Mouse (Mus musculus): ENCODE measurements around the gene Tulp4. TPM values are rescaled to one million over a fixed set of nuclear protein-coding genes. Genes with fewer than 3 reads are reported as not detected.
"Not testable (repeated sequence)": the region's sequence is repeated elsewhere in the genome, so short reads cannot be mapped to it uniquely, and the experiment has no call there.

Gene Tulp4
- polyA plus RNA-seq, 1 experiment from 2014 or later, result 97.4 TPM

DNA sequence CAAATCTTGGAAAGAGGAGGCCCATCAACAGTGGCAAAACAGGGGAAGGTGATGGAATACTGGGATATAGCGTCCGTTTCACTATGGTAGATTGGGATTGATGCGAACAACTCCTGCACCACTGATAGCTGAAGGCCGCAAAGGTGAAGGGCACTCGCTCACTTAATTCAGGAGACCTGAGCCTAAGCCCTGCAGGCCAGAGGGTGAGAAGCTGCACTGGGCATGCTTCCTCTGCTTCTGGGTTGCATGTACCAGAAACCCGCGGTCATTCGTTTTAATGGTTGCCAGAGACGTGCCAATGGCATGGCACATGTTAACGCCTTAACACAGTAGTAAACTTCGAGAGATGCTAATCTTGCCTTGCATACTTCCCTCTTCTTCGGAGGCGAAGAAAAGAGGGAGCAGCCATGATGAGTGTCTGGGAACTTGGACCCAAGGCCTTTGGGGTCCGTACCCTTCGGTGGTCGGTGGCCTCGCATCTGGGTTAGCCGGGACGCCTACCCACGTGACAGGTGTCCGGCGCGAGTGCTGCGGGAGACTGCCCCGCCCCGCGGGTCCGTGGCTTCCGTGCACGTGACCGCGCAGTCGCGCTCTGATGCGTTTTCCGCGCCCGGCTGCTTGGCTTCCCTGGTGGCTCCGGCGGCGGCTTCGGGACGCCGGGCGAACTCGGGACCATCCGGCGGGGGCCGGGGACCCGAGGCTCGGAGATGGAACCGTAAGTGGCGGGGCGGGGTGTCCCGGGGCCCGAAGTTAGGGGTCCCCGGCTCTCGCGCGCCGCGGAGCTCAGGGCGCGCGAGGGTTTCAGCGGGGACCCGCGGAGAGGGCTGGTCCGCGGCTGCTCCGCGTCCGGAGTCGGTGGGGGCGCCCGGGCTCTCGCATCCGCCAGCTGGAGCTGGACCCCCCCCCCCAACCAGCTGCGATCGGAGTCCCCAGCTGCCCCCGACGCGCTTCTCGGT lies 163.9 kb downstream of the Tulp4 start:
- H3K9me3 ChIP-seq; DNase-seq (ENCODE audit: low spot score); H3K36me3 ChIP-seq; H3K4me1 ChIP-seq; H3K27me3 ChIP-seq (ENCODE audit: insufficient read depth, poor library complexity, severe bottlenecking): not testable (repeated sequence)
- peak overlapping the region; percentile 79; the same call in 1 of the 2 replicates for H3K27ac ChIP-seq
- 2% methylated on average over 70 of the region's 84 CpGs for WGBS
- H3K4me3 ChIP-seq, result peak overlapping the region; percentile 60

- H3K9me3 ChIP-seq; H3K36me3 ChIP-seq; H3K27me3 ChIP-seq (ENCODE audit: insufficient read depth, poor library complexity, severe bottlenecking); H3K4me1 ChIP-seq; DNase-seq (ENCODE audit: low spot score): not testable (repeated sequence)
- under 1% methylated on average over 25 of the region's 25 CpGs for WGBS
- Histone ChIP-seq H3K27ac (peak overlapping the region; percentile 79; the same call in 1 of the 2 replicates), H3K4me3 (peak overlapping the region; percentile 60)
Observed at GRCm38 (mm10) chr17:6270840-6271239, 164.6 kb downstream of the Tulp4 start.

GRCm38 (mm10) chr17:6271970-6272369 lies 165.7 kb downstream of the Tulp4 start:
- not testable (repeated sequence) for H3K9me3 ChIP-seq; H3K4me1 ChIP-seq; H3K27ac ChIP-seq; H3K36me3 ChIP-seq; H3K27me3 ChIP-seq (ENCODE audit: insufficient read depth, poor library complexity, severe bottlenecking); H3K4me3 ChIP-seq
- peak; percentile 50 for DNase-seq (ENCODE audit: low spot score)
- WGBS, result 77% methylated on average over 6 of the region's 6 CpGs

DNA sequence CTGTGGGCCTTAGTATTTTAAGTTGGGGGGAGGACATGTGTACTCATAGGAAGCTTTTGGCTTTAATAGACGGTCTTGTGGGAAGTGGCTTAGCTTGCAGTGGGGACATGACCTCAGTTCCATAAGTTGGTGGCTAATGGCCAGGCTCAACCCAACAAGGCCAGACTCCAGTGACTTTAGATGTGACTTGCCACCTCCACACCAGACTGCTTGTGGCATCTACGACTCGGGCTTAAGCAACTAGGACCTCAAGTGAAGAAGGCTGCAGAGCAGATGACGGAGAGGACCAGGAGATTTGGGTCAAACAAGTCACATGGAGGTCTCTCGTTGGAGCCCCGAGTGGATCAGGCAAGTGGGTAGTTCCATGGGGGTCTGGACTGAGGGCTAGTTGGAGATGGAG lies 168.5 kb downstream of the Tulp4 start:
- not testable (repeated sequence) for H3K27me3 ChIP-seq (ENCODE audit: insufficient read depth, poor library complexity, severe bottlenecking); H3K9me3 ChIP-seq; H3K4me1 ChIP-seq; H3K36me3 ChIP-seq; DNase-seq (ENCODE audit: low spot score); H3K4me3 ChIP-seq; H3K27ac ChIP-seq
- WGBS, result 92% methylated on average over 6 of the region's 6 CpGs

DNA sequence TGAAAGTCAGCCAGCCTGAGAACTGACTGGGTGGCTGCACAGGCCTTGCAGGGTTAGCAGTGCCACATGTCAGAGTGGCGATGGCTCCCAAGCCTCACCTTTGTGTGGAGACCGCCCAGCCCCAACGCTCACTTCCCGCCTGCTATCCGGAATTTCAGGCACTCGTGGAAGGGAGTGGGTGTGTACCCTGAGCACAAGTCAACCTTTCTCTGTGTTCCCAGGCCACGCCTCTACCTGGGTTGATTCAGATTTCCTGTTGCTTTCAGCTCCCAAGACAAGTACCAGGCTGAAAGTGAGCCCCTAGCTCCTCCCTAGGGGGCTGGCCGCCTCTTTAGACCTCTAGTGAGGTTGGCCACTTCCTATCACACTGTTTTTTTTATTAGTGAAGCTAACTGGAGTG lies 173.0 kb downstream of the Tulp4 start:
- not testable (repeated sequence) for H3K36me3 ChIP-seq; H3K4me3 ChIP-seq; H3K27ac ChIP-seq; H3K4me1 ChIP-seq; H3K27me3 ChIP-seq (ENCODE audit: insufficient read depth, poor library complexity, severe bottlenecking); H3K9me3 ChIP-seq
- WGBS, result 56% methylated on average over 8 of the region's 8 CpGs
- DNase-seq (ENCODE audit: low spot score), result peak; percentile 33

DNA sequence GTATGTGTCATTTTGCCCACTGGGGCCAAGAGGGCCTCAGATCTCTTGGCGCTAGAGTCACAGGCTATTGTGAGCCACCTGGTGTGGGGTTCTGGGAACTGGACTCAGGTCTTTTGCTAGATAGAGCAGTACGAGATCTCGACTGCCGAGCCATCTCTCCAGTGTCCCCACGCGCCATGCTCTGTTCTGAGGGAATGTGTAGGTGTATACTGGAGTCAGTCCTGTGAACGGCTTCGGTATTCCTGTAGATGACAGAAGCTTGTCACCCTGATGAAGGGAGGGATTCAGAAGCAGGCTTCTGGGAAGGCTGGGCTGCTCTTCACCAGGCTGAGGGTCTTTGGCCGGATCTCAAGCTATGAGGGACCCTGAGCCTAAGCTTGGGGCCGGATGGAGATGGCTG lies 173.5 kb downstream of the Tulp4 start:
- H3K27me3 ChIP-seq (ENCODE audit: insufficient read depth, poor library complexity, severe bottlenecking); H3K27ac ChIP-seq; H3K4me1 ChIP-seq; H3K36me3 ChIP-seq; H3K9me3 ChIP-seq; H3K4me3 ChIP-seq; DNase-seq (ENCODE audit: low spot score): not testable (repeated sequence)
- WGBS, result 83% methylated on average over 10 of the region's 10 CpGs

- not testable (repeated sequence) for H3K27me3 ChIP-seq (ENCODE audit: insufficient read depth, poor library complexity, severe bottlenecking); H3K4me1 ChIP-seq; H3K9me3 ChIP-seq; H3K4me3 ChIP-seq; H3K27ac ChIP-seq; H3K36me3 ChIP-seq
- DNase-seq (ENCODE audit: low spot score), result peak; percentile 51
- WGBS, result 90% methylated on average over 16 of the region's 19 CpGs
Observed at GRCm38 (mm10) chr17:6280513-6280912, 174.3 kb downstream of the Tulp4 start.

DNA sequence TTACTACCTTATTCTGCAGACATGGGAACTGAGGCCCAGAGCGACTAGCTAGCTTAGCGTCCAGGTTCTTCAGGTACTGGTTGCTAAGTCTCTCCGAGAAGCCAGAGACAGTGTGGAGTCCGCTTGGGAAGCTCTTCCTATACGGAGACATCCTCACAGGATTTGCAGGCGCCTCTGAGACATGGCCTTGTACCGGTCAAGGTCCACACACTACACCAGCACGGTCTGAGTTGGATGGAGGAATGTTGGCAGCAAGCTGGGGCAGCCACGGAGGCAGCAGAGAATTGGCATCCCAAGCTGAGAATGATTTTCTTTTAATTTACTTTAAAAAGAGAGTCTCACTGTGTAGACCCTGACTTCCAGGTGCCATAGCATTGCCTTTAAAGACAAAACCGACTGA lies 176.9 kb downstream of the Tulp4 start:
- not testable (repeated sequence) for H3K36me3 ChIP-seq; H3K27ac ChIP-seq; H3K4me3 ChIP-seq; H3K4me1 ChIP-seq; H3K27me3 ChIP-seq (ENCODE audit: insufficient read depth, poor library complexity, severe bottlenecking); DNase-seq (ENCODE audit: low spot score); H3K9me3 ChIP-seq
- WGBS, result 95% methylated on average over 8 of the region's 10 CpGs

DNA sequence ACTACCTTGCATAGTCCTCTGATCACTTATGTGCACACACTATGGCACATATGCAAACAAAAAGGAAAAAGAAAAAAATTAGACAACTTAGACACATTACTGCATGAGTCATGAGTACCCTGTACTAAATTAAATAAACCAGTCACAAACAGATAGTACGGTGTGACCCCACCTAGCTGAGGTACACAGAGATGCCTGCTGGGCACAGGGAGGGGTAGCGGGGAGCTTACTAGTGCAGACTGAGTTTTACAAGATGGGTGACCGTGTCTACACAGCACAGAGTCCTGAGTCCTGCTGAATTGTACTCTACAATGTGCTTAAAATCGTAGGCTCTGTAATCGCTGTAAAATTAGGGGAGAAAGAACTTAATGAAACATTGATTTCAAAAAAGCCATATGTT lies 179.9 kb downstream of the Tulp4 start:
- H3K27ac ChIP-seq; H3K36me3 ChIP-seq; H3K27me3 ChIP-seq (ENCODE audit: insufficient read depth, poor library complexity, severe bottlenecking); H3K4me1 ChIP-seq; H3K9me3 ChIP-seq; H3K4me3 ChIP-seq; DNase-seq (ENCODE audit: low spot score): not testable (repeated sequence)
- WGBS, result 94% methylated on average over 5 of the region's 5 CpGs

DNA sequence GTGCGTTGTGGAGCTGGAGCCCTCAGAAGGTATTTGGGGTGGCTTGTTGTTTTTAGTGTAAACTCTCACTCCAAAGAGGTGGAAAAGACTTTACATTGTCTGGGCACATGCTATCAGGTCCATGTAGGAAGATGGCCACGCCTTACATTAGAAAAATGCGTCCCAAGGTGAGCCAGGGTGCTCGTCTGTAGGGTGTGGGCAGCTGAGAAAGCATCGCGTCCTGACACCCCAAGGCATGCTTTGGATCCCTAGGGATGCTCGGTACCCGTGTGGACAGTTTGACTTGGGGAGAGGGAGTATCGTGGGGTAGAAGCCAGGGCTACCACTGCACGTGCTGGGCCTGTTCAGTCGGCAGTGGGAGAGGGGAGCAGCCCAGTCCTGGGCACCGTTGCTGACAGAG lies 182.8 kb downstream of the Tulp4 start:
- H3K4me3 ChIP-seq; DNase-seq (ENCODE audit: low spot score); H3K36me3 ChIP-seq; H3K27ac ChIP-seq; H3K27me3 ChIP-seq (ENCODE audit: insufficient read depth, poor library complexity, severe bottlenecking); H3K9me3 ChIP-seq; H3K4me1 ChIP-seq: not testable (repeated sequence)
- WGBS, result 84% methylated on average over 12 of the region's 12 CpGs

GRCm38 (mm10) chr17:6293882-6294281 lies 187.6 kb downstream of the Tulp4 start:
- H3K27ac ChIP-seq; H3K36me3 ChIP-seq; H3K4me3 ChIP-seq; H3K9me3 ChIP-seq; H3K27me3 ChIP-seq (ENCODE audit: insufficient read depth, poor library complexity, severe bottlenecking); DNase-seq (ENCODE audit: low spot score); H3K4me1 ChIP-seq: not testable (repeated sequence)
- WGBS, result no CpG with 5 or more reads among the region's 5 CpGs

DNA sequence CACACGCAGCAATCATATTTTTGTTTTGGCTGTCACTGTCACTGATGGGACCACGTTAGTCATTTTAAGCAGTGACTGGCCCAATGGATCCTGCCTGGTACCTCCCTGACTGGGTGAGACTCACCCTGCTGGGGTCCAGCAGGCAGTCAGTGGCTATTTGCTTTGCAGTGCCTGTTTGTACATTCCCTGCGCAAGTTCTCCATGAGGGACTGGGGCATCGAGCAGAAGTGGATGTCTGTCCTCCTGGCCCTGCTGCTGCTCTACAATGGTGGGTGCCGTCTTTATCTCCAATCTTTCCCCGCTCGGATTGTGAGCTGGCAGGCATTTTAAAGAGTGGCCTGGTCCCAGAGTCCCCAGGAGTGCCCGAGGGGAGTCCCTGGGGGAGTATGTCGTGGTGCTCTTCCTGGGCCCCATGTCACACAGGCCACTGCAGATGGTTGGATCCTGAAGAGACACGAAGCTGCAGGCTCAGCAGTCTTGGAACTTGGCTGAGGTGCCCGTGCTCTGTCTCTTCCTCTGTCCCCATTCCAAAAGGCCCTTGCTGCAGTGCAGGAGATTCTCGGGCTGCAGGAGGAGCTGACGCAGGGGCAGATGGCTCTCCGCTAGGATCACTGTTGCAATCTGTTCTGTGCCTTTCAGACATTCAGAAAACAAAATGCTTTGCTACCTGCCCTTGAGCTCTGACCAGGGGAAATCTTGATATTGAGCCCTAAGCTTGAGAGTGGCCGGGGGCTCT lies 191.0 kb downstream of the Tulp4 start:
- not testable (repeated sequence) for H3K9me3 ChIP-seq; DNase-seq (ENCODE audit: low spot score); H3K27me3 ChIP-seq (ENCODE audit: insufficient read depth, poor library complexity, severe bottlenecking)

DNA sequence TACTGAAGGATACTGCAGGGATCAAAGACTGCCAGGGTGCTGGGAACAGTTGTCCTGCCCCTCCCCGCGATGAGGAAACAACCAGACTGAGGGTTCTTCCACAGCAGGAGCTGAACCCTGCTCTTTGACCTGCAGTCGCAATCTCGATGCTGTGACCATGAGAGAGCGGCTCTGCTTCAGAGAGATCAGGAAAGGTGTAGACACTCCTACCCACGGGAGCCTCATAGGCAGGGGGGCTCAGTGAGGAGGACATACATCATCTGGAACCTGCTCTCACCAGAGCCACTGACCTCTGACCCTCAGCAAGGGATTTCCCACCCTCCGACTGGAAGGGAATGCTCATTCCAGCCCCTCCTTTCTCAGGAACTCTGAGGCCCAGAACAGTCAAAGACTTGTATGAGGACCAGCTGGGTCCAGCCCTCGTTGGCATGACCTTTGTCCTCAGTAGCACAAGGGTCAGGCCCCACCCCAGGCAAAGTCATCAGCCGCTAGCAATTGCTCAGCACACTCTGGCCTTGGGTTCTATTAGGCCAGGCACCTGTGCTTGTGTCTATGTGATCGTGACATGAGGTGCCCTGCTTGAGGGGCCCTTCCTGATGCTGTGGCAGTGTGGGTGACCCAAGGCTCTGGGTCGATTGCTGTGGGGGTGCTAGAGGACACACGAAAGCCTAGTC lies 194.1 kb downstream of the Tulp4 start:
- not testable (repeated sequence) for H3K27me3 ChIP-seq (ENCODE audit: insufficient read depth, poor library complexity, severe bottlenecking); H3K36me3 ChIP-seq; DNase-seq (ENCODE audit: low spot score); H3K27ac ChIP-seq; H3K4me1 ChIP-seq; H3K4me3 ChIP-seq; H3K9me3 ChIP-seq
- 79% methylated on average over 5 of the region's 12 CpGs for WGBS

More for the DNA sequence above, 191.0 kb downstream of the Tulp4 start:
- H3K4me1 ChIP-seq, H3K4me3 ChIP-seq, H3K27ac ChIP-seq, H3K36me3 ChIP-seq: not testable (repeated sequence)
- 87% methylated on average over 9 of the region's 15 CpGs for WGBS

Data from heart, embryonic 10.5 days (tissue).